8 mouse cellular contexts compared by ENCODE assay signal in the genomic region with DNA sequence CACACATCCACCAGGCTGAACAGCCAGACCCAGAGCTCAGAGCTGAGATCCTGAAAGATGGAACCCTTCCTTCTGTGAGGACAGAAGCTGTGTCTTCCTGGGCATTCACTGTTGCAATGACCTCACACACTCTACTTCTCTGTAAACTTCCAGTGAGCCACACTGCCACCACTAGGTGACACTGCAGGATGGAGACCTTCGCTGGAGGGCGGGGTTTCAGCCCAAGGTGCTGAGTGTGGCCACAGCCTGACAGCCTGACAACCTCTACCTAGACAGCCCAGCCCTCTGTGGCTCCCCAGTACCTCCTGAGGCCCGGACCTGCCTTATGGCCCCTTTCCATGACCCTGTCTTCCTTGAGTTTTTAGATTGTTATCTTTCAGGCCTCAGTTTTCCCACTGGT. TPM values are rescaled to one million over a fixed set of nuclear protein-coding genes. Genes with fewer than 3 reads are reported as not detected.
DNase-seq lines count a peak whose midpoint lies in the region; ATAC-seq lines count a peak whose summit lies in the region.

No protein-coding gene starts in this region.

- peaks cover 3% of the 10 kb centered on the region; the same call in 1 of the 2 replicates for H3K27me3 ChIP-seq in heart, embryonic 14.5 days (ENCODE audit: control insufficient read depth, insufficient read depth, low read length)

- H3K4me3 ChIP-seq in heart, embryonic 14.5 days (ENCODE audit: control insufficient read depth in 1 of 2, insufficient read depth in 1 of 2, low read depth in 1 of 2, low read length in 2 of 2): no peak overlapping the region

- no peak overlapping the region for H3K4me2 ChIP-seq in heart, embryonic 14.5 days (ENCODE audit: low read length)

- WGBS in heart, embryonic 14.5 days: 10% methylated on average over 3 of the region's 3 CpGs

- H3K36me3 ChIP-seq in heart, embryonic 14.5 days (ENCODE audit: control insufficient read depth, insufficient read depth, low read length): no peaks in the 10 kb centered on the region

- H3K9ac ChIP-seq in heart, embryonic 14.5 days (ENCODE audit: low read length): no peak overlapping the region

- no peaks in the 10 kb centered on the region for H3K4me1 ChIP-seq in heart, embryonic 14.5 days (ENCODE audit: control insufficient read depth in 2 of 2, insufficient read depth in 2 of 2, low read length in 2 of 2)

- peak; percentile 66 for ATAC-seq in heart, embryonic 14.5 days (ENCODE audit: insufficient number of reproducible peaks, insufficient read depth, low FRiP score, low read depth)

- H3K27ac ChIP-seq in heart, embryonic 14.5 days (replicated peaks in 1 of 2; ENCODE audit: control insufficient read depth in 1 of 2, insufficient read depth in 1 of 2, low read depth in 2 of 2, low read length in 2 of 2): no peak overlapping the region

- DNase-seq in adrenal gland, adult (ENCODE audit: inconsistent age in 2 of 2, low spot score in 1 of 2): peak; percentile 36 to 65
- DNase-seq in adrenal gland, adult 18-20 months (ENCODE audit: low spot score in 2 of 2): no peak
- DNase-seq in NIH3T3 (ENCODE audit: low read depth): peak; percentile 64
- DNase-seq in cerebellum, postnatal 25 days: peak; percentile 71 to 83
- peak; percentile 66 for DNase-seq in kidney, postnatal 10 days
- peak; percentile 56 for DNase-seq in lung, postnatal 25 days (ENCODE audit: low spot score)
- peak; percentile 48 for DNase-seq in spleen, adult 12 weeks (ENCODE audit: low spot score)

- no peaks in the 10 kb centered on the region for H3K9me3 ChIP-seq in heart, embryonic 14.5 days (ENCODE audit: control insufficient read depth, low read length)

RNA-seq across cellular contexts. Expression of gene 1700008O03Rik, which starts 12.9 kb away (rescaled TPM):
- total RNA-seq in adrenal gland, adult 18-20 months (2021): 1 to 10 TPM in 1 of 2 experiments, under 1 TPM in 1; 0.86 to 1.0 TPM
- 0.34 and 0.47 TPM in 2 replicates for polyA plus RNA-seq in heart, embryonic 14.5 days (2014; fragmentation: Nextera tagmentation; extraction: Ambion mirVana)

RNA-seq across cellular contexts. Expression of gene Syt3, which starts 14.7 kb away (rescaled TPM):
- 1 to 10 TPM; 4.7 to 6.9 TPM for total RNA-seq in adrenal gland, adult 18-20 months (2021)
- polyA plus RNA-seq in heart, embryonic 14.5 days (2014; fragmentation: Nextera tagmentation; extraction: Ambion mirVana): 0.57 and 0.59 TPM in 2 replicates

RNA-seq across cellular contexts. Expression of gene Lrrc4b, which starts 30.2 kb away (rescaled TPM):
- total RNA-seq in adrenal gland, adult 18-20 months (2021): 1 to 10 TPM; 5.0 to 7.3 TPM
- polyA plus RNA-seq in heart, embryonic 14.5 days (2014; fragmentation: Nextera tagmentation; extraction: Ambion mirVana): 4.1 and 4.5 TPM in 2 replicates

Comparison
In these comparisons a context has a peak if more than half of its experiments do, and no peak if none do; other contexts are left out.
1. DNase-seq: peak in adrenal gland, adult (2 of 2), NIH3T3 (single experiment), cerebellum, postnatal 25 days (2 of 2), kidney, postnatal 10 days (single experiment), lung, postnatal 25 days (single experiment) and spleen, adult 12 weeks (single experiment); none in adrenal gland, adult 18-20 months (0 of 2).